Mouse (Mus musculus) C2C12 (cell line): Measurements from ENCODE around the gene Vamp5. TPM values are rescaled to one million over a fixed set of nuclear protein-coding genes. Genes with fewer than 3 reads are reported as not detected.

Source experiments
- H3K27me3 ChIP-seq: one replicate; pipeline ENCODE4 v1.6.1; 2011; ENCODE audit not compliant: control insufficient read depth, insufficient read depth, insufficient read length
- H3K36me3 ChIP-seq: one replicate; pipeline ENCODE4 v1.6.1; 2011; ENCODE audit not compliant: control insufficient read depth, insufficient read depth
- H3K4me3 ChIP-seq: one replicate; pipeline ENCODE4 v1.5.1; 2011; ENCODE audit warnings: mild to moderate bottlenecking, control low read depth; ENCODE audit not compliant: poor library complexity, insufficient read depth, severe bottlenecking
- H3K79me2 ChIP-seq: one replicate; pipeline ENCODE4 v1.6.1; 2011; ENCODE audit not compliant: control insufficient read depth, insufficient read depth
- H3K79me3 ChIP-seq: one replicate; pipeline ENCODE4 v1.6.1; 2011; ENCODE audit warnings: low read depth, control low read depth
- H3ac ChIP-seq: one replicate; pipeline ENCODE3; 2011; ENCODE audit warnings: low read depth; ENCODE audit not compliant: control insufficient read depth, insufficient read length
- CEBPB ChIP-seq: IDR thresholded peaks from one replicate; pipeline ENCODE4 v1.6.1; 2011; ENCODE audit warnings: low read depth, mild to moderate bottlenecking, control low read depth, moderate library complexity
- CTCF ChIP-seq: IDR thresholded peaks from one replicate; pipeline ENCODE4 v1.5.1; 2011; ENCODE audit not compliant: control insufficient read depth, insufficient read depth, insufficient read length
- FOSL1 ChIP-seq: IDR thresholded peaks from one replicate; pipeline ENCODE4 v1.8.0; 2011; ENCODE audit warnings: mild to moderate bottlenecking, low read length; ENCODE audit not compliant: poor library complexity, insufficient read depth, severe bottlenecking
- MAX ChIP-seq: IDR thresholded peaks from one replicate; pipeline ENCODE4 v1.6.1; 2011; ENCODE audit warnings: mild to moderate bottlenecking, control low read depth
- MYOD1 ChIP-seq: IDR thresholded peaks from one replicate; pipeline ENCODE4 v1.6.1; 2011; ENCODE audit warnings: low read depth; ENCODE audit not compliant: control insufficient read depth, insufficient read length
- MYOG ChIP-seq: IDR thresholded peaks from one replicate; pipeline ENCODE4 v1.6.1; 2011; ENCODE audit not compliant: control insufficient read depth, insufficient read length; ENCODE audit errors: extremely low read depth
- USF1 ChIP-seq: IDR thresholded peaks from one replicate; pipeline ENCODE4 v1.6.1; 2011; ENCODE audit warnings: low read depth, mild to moderate bottlenecking, control low read depth, moderate library complexity
- polyA plus RNA-seq: library from polyadenylated mRNA; unstranded; fragments of >200 nt; fragmentation: generic; extraction: Trizol; gene quantifications from one replicate; pipeline ENCODE4 v1.2.1, GENCODE M21; 2012; ENCODE audit warnings: missing spikeins

The Vamp5 gene
- polyA plus RNA-seq, 1 experiment: 91.3 TPM

GRCm38 (mm10) chr6:72323786-72324508 lies 56.3 kb downstream of the Vamp5 start:
- H3K4me3 ChIP-seq: no peak overlapping the region
- peaks cover 93% of the 10 kb centered on the region for H3K36me3 ChIP-seq
- H3K79me2 ChIP-seq: no peaks in the 10 kb centered on the region
- H3K27me3 ChIP-seq: no peaks in the 10 kb centered on the region
- no peaks in the 10 kb centered on the region for H3K79me3 ChIP-seq
- no peak overlapping the region for H3ac ChIP-seq
- TF ChIP-seq MYOG: no peak
- TF ChIP-seq CTCF: no peak
- TF ChIP-seq CEBPB: no peak
- no peak for TF ChIP-seq USF1
- TF ChIP-seq MAX: no peak
- TF ChIP-seq MYOD1: no peak
- no peak for TF ChIP-seq FOSL1

- Histone ChIP-seq H3ac (no peak overlapping the region), H3K27me3 (no peaks in the 10 kb centered on the region), H3K79me2 (no peaks in the 10 kb centered on the region), H3K4me3 (no peak overlapping the region), H3K79me3 (no peaks in the 10 kb centered on the region), H3K36me3 (peaks cover 93% of the 10 kb centered on the region)
- TF ChIP-seq USF1 (no peak), CTCF (no peak), FOSL1 (no peak), MYOD1 (no peak), CEBPB (no peak), MAX (no peak), MYOG (no peak)
Observed at GRCm38 (mm10) chr6:72322936-72323335, 57.3 kb downstream of the Vamp5 start.

GRCm38 (mm10) chr6:72319019-72319418 lies 61.2 kb downstream of the Vamp5 start:
- H3K79me3 ChIP-seq: no peaks in the 10 kb centered on the region
- H3ac ChIP-seq: no peak overlapping the region
- H3K36me3 ChIP-seq: peaks cover 85% of the 10 kb centered on the region
- no peaks in the 10 kb centered on the region for H3K79me2 ChIP-seq
- H3K4me3 ChIP-seq: no peak overlapping the region
- TF ChIP-seq MYOG: no peak
- TF ChIP-seq CTCF: no peak
- no peak for TF ChIP-seq MYOD1
- TF ChIP-seq FOSL1: no peak
- no peak for TF ChIP-seq USF1
- no peak for TF ChIP-seq MAX
- TF ChIP-seq CEBPB: no peak
- no peaks in the 10 kb centered on the region for H3K27me3 ChIP-seq

Other genes with a start within 250 kb of the Vamp5 start
- gene Atoh8, start 144.9 kb downstream of the Vamp5 start, polyA plus RNA-seq: 34.4 TPM
- gene Sftpb, start 75.9 kb downstream of the Vamp5 start, polyA plus RNA-seq: not detected
- 67.4 TPM for gene Usp39, start 35.3 kb downstream of the Vamp5 start, polyA plus RNA-seq
- gene 0610030E20Rik, start 33.2 kb downstream of the Vamp5 start, polyA plus RNA-seq: 5.2 TPM
- gene Tmem150a, start 25.0 kb downstream of the Vamp5 start, polyA plus RNA-seq: 25.2 TPM
- gene Rnf181, start 13.5 kb downstream of the Vamp5 start, polyA plus RNA-seq: 108 TPM
- 147 TPM for gene Vamp8, start 10.2 kb upstream of the Vamp5 start, polyA plus RNA-seq
- gene Ggcx, start 33.8 kb upstream of the Vamp5 start, polyA plus RNA-seq: 12.2 TPM
- gene Mat2a, start 59.1 kb upstream of the Vamp5 start, polyA plus RNA-seq: 165 TPM
- gene Sh2d6, start 141.2 kb upstream of the Vamp5 start, polyA plus RNA-seq: 0.26 TPM
- gene Capg, start 163.9 kb upstream of the Vamp5 start, polyA plus RNA-seq: 487 TPM
- 5.1 TPM for gene Elmod3, start 217.9 kb upstream of the Vamp5 start, polyA plus RNA-seq
- 20.8 TPM for gene Retsat, start 218.0 kb upstream of the Vamp5 start, polyA plus RNA-seq
- gene Tgoln1, start 236.5 kb upstream of the Vamp5 start, polyA plus RNA-seq: 10.2 TPM